Mouse (Mus musculus) heart, embryonic 16.5 days (tissue): ENCODE measurements around the gene Prdm9. TPM values are rescaled to one million over a fixed set of nuclear protein-coding genes. Genes with fewer than 3 reads are reported as not detected.

ENCODE experiments used
- ATAC-seq: fragments of 200-750 bp; cut with Nextera tagmentation; replicated peaks from 2 replicates; pipeline ENCODE4 v1.8.0; 2017; ENCODE audit warnings: moderate number of reproducible peaks; ENCODE audit not compliant: insufficient read depth, low FRiP score; ENCODE audit errors: extremely low read depth
- H3K27ac ChIP-seq: fragments of 300-500 bp; sonication (generic); 2 replicates; pipeline ENCODE4 v1.5.1; 2014; ENCODE audit warnings: mild to moderate bottlenecking, low read length, control low read depth, moderate library complexity
- H3K27me3 ChIP-seq: fragments of 300-500 bp; sonication (generic); 2 replicates; pipeline ENCODE4 v1.6.1; 2014; ENCODE audit warnings: low read length, mixed read lengths; ENCODE audit not compliant: control insufficient read depth, insufficient read depth
- H3K36me3 ChIP-seq: fragments of 300-500 bp; sonication (generic); 2 replicates; pipeline ENCODE4 v1.6.1; 2014; ENCODE audit not compliant: control insufficient read depth, insufficient read depth
- H3K4me1 ChIP-seq: fragments of 300-500 bp; sonication (generic); 2 replicates; pipeline ENCODE4 v1.6.1; 2014; ENCODE audit warnings: low read length, mixed read lengths; ENCODE audit not compliant: control insufficient read depth, insufficient read depth
- H3K4me2 ChIP-seq: fragments of 300-500 bp; sonication (generic); 2 replicates; pipeline ENCODE4 v1.6.1; 2014; ENCODE audit warnings: low read depth, mild to moderate bottlenecking, control low read depth, low read length
- H3K4me3 ChIP-seq: fragments of 300-500 bp; sonication (generic); 2 replicates; pipeline ENCODE4 v1.5.1; 2014; ENCODE audit warnings: mild to moderate bottlenecking, control low read depth, low read length
- H3K9ac ChIP-seq: fragments of 300-500 bp; sonication (generic); 2 replicates; pipeline ENCODE4 v1.6.1; 2014; ENCODE audit warnings: low read length, control low read depth
- H3K9me3 ChIP-seq: fragments of 300-500 bp; sonication (generic); replicated peaks from 2 replicates; pipeline ENCODE4 v1.6.1; 2016; ENCODE audit warnings: low read length; ENCODE audit not compliant: control insufficient read depth
- WGBS: fragments of 180-500 bp; shearing (Covaris S2); extraction: QIAGEN DNeasy Blood & Tissue Kit; methylation state at CpG from one replicate; pipeline ENCODE4 v1.1.7; 2014; 5-methylcytosine and 5-hydroxymethylcytosine counted together
- polyA plus RNA-seq: library from polyadenylated mRNA; unstranded; fragments of >200 nt; fragmentation: Nextera tagmentation; extraction: Ambion mirVana; gene quantifications from 2 replicates; pipeline ENCODE4 v1.2.1, GENCODE M21; 2015

The Prdm9 gene
- polyA plus RNA-seq: 1.7 and 2.0 TPM in 2 replicates

GRCm38 (mm10) chr17:15564014-15564927 lies at the start of gene Prdm9:
Gene Prdm9, minus strand, starts transcription at chr17:15564354.
- ATAC-seq: peak; percentile 99
- H3K27me3 ChIP-seq: no peaks in the 10 kb centered on the region
- no peaks in the 10 kb centered on the region for H3K36me3 ChIP-seq
- no peaks in the 10 kb centered on the region for H3K9me3 ChIP-seq
- peak within 1 kb of the TSS; percentile 89 for H3K4me2 ChIP-seq
- peak within 1 kb of the TSS; percentile 99 for H3K27ac ChIP-seq
- H3K4me1 ChIP-seq: 0 out of 2 replicates have a peak, but pooled peaks cover 2% of the 10 kb centered on the region
- peak within 1 kb of the TSS; percentile 84 for H3K4me3 ChIP-seq
- peak within 1 kb of the TSS; percentile 88 for H3K9ac ChIP-seq
- WGBS: under 1% methylated on average over 43 of the region's 43 CpGs

DNA sequence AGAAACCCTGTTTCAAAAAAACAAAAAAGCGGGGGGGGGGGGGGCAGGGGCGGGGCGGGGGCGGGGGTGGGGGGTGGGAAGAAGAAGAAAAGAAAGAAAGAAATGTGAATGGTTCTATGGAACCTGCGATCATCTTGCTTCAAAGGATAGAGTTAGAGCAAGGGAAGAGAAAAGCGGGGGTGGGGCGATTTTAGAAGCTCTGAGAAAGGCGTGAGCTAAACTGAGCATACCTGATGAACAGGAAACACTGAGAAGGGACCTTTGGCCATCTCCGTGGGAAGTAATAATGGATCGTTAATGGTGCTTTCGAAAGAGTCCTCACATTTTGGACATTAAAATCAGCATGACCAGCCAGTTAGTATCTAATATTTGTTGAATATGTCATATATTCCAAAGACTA lies 35.3 kb upstream of the Prdm9 start:
- H3K9me3 ChIP-seq: no peaks in the 10 kb centered on the region
- WGBS: 82% methylated on average over 7 of the region's 11 CpGs
- H3K4me1 ChIP-seq: no peaks in the 10 kb centered on the region
- H3K4me3 ChIP-seq: no peak overlapping the region
- no peaks in the 10 kb centered on the region for H3K27me3 ChIP-seq
- H3K9ac ChIP-seq: no peak overlapping the region
- H3K27ac ChIP-seq: no peak overlapping the region
- H3K36me3 ChIP-seq: no peaks in the 10 kb centered on the region
- ATAC-seq: no peak
- H3K4me2 ChIP-seq: no peak overlapping the region

- no peaks in the 10 kb centered on the region for H3K4me1 ChIP-seq
- H3K9me3 ChIP-seq: no peaks in the 10 kb centered on the region
- no peaks in the 10 kb centered on the region for H3K36me3 ChIP-seq
- H3K4me3 ChIP-seq: no peak overlapping the region
- no peak overlapping the region for H3K4me2 ChIP-seq
- no peak overlapping the region for H3K9ac ChIP-seq
- ATAC-seq: no peak
- no peaks in the 10 kb centered on the region for H3K27me3 ChIP-seq
- H3K27ac ChIP-seq: no peak overlapping the region
- WGBS: 79% methylated on average over 6 of the region's 7 CpGs
Measured at GRCm38 (mm10) chr17:15591216-15591881, 27.2 kb upstream of the Prdm9 start.

DNA sequence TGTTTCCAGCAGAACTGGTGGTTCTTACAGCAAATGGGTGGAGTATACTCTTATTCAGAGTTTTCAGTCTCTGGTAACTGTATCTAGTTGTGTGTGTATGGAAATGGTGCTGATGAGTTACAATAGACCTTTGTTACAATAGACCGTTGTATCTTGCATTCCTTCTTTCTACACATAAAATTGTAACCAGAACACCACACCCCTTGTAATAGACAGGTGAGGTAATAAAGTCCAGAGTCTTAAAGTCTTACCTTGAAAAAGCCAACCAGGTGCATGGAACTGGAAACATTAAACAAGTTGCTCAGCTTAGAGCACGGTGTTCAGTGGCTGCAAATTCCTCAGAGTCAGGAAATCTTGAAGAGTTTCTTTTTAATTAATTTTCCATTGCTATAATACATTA lies 24.0 kb upstream of the Prdm9 start:
- 83% methylated on average over 2 of the region's 2 CpGs for WGBS
- no peak overlapping the region for H3K4me3 ChIP-seq
- H3K27me3 ChIP-seq: no peaks in the 10 kb centered on the region
- no peaks in the 10 kb centered on the region for H3K9me3 ChIP-seq
- no peak overlapping the region for H3K9ac ChIP-seq
- H3K4me2 ChIP-seq: no peak overlapping the region
- no peaks in the 10 kb centered on the region for H3K36me3 ChIP-seq
- H3K4me1 ChIP-seq: no peaks in the 10 kb centered on the region
- ATAC-seq: no peak
- no peak overlapping the region for H3K27ac ChIP-seq

GRCm38 (mm10) chr17:15585691-15586090 lies 21.5 kb upstream of the Prdm9 start:
- H3K36me3 ChIP-seq: no peaks in the 10 kb centered on the region
- WGBS: 38% methylated on average over 4 of the region's 4 CpGs
- no peak overlapping the region for H3K4me3 ChIP-seq
- H3K4me2 ChIP-seq: no peak overlapping the region
- no peaks in the 10 kb centered on the region for H3K4me1 ChIP-seq
- no peak overlapping the region for H3K27ac ChIP-seq
- H3K27me3 ChIP-seq: no peaks in the 10 kb centered on the region
- ATAC-seq: no peak
- H3K9ac ChIP-seq: no peak overlapping the region
- H3K9me3 ChIP-seq: no peaks in the 10 kb centered on the region

- H3K4me1 ChIP-seq: no peaks in the 10 kb centered on the region
- no peaks in the 10 kb centered on the region for H3K27me3 ChIP-seq
- no peaks in the 10 kb centered on the region for H3K36me3 ChIP-seq
- ATAC-seq: no peak
- no peak overlapping the region for H3K4me3 ChIP-seq
- no peak overlapping the region for H3K27ac ChIP-seq
- H3K9ac ChIP-seq: no peak overlapping the region
- H3K4me2 ChIP-seq: no peak overlapping the region
- 75% methylated on average over 7 of the region's 7 CpGs for WGBS
- H3K9me3 ChIP-seq: no peaks in the 10 kb centered on the region
Measured at GRCm38 (mm10) chr17:15583071-15583470, 18.9 kb upstream of the Prdm9 start.

DNA sequence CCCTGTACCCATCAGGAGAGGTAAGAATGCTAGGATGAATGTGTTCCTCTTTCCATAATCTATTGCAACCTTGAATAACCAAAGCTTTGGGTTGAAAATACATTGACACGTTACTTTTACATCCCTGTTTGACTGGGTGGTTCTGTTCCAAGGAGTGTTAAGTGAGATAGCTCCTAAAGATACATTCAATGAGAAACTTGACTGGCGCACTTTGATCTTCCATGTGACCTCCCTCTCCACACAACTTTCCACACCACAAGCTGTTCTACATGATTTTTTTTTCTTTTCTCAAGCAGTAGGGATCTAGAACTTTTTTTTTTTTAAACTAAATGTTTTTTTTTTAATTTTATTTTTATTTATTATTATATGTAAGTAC lies 15.9 kb upstream of the Prdm9 start:
- Histone ChIP-seq H3K9me3 (no peaks in the 10 kb centered on the region), H3K4me2 (no peak overlapping the region), H3K27ac (no peak overlapping the region), H3K27me3 (no peaks in the 10 kb centered on the region; the same call in 1 of the 2 replicates), H3K4me1 (no peaks in the 10 kb centered on the region), H3K9ac (no peak overlapping the region), H3K4me3 (no peak overlapping the region), H3K36me3 (no peaks in the 10 kb centered on the region)
- no peak for ATAC-seq
- WGBS: 76% methylated on average over 2 of the region's 2 CpGs

DNA sequence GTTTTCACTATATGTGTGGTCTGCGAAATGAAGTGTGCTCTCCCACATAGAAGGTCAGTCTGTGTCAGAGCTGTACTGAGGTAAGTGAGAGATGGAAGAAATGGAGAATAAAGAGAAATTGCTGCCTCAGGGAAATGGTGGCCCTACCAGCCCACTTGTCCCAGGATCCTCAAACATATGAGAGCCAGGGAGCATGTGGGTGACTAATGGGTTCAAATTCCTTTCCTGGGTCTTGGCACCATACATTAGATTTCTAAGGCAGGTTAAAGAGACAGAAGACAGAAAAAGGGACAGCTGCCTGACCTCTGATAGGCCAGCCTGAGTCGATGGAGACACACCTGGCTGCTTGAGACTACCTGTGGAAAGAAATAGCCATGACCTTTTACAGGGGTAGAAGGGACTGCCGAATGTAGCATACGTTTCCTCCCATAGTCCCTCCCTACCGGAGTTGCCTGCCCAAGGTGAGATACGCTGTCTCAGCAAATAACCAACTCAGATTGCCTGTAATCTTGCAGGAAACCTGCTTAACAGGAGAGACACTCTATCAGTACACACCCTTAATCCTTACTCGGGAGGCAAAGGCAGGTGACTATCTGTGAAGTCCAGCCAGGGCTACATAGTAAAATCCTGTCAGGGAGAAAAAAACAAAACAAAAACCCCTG lies 15.4 kb upstream of the Prdm9 start:
- Histone ChIP-seq H3K27ac (no peak overlapping the region), H3K9ac (no peak overlapping the region), H3K36me3 (no peaks in the 10 kb centered on the region), H3K4me3 (no peak overlapping the region), H3K9me3 (no peaks in the 10 kb centered on the region), H3K27me3 (no peaks in the 10 kb centered on the region; the same call in 1 of the 2 replicates), H3K4me2 (no peak overlapping the region), H3K4me1 (no peaks in the 10 kb centered on the region)
- WGBS: 69% methylated on average over 7 of the region's 7 CpGs
- ATAC-seq: no peak
